In genomic region chr1:180433796-180434566, GRCm38 (mm10) we compare ENCODE assay signal across 8 mouse cellular contexts. TPM values are rescaled to one million over a fixed set of nuclear protein-coding genes. Genes with fewer than 3 reads are reported as not detected.
A peak's percentile ranks its signal among the peaks of the same experiment; 100 is the strongest.
DNase-seq lines count a peak whose midpoint lies in the region; ATAC-seq and TF ChIP-seq lines count a peak whose summit lies in the region.

No protein-coding gene starts in this region.

- no peaks in the 10 kb centered on the region for H3K9me3 ChIP-seq in hindbrain, embryonic 12.5 days (replicated peaks)

- peak overlapping the region; percentile 25; the same call in 1 of the 2 replicates for H3K27ac ChIP-seq in hindbrain, embryonic 12.5 days

- H3K4me2 ChIP-seq in hindbrain, embryonic 12.5 days (replicated peaks): 0 out of 2 replicates have a peak overlapping the region, but pooled peaks have one; percentile 2

- TF ChIP-seq POLR2A in brain, embryonic 14.5 days (IDR thresholded peaks at IDR 0.05; ENCODE audit: borderline replicate concordance, extremely low read depth, insufficient read depth, insufficient read length, poor library complexity, severe bottlenecking): no peak

- H3K4me3 ChIP-seq in hindbrain, embryonic 12.5 days: no peak overlapping the region

- H3K4me1 ChIP-seq in hindbrain, embryonic 12.5 days: peaks cover 19% of the 10 kb centered on the region

- no peaks in the 10 kb centered on the region for H3K36me3 ChIP-seq in hindbrain, embryonic 12.5 days

- no peak overlapping the region for H3K9ac ChIP-seq in hindbrain, embryonic 12.5 days

- peak; percentile 95 for DNase-seq in heart, adult 11 months
- DNase-seq in heart, postnatal 25 days (ENCODE audit: low spot score): no peak
- DNase-seq in brain, embryonic 14.5 days (ENCODE audit: low read depth): peak; percentile 94
- peak; percentile 54 for DNase-seq in fibroblast of lung, adult 2 months (ENCODE audit: low read depth)
- DNase-seq in left cerebral cortex, postnatal 10 days (ENCODE audit: extremely low spot score in 1 of 2, low spot score in 2 of 2): peak; percentile 58 to 73
- DNase-seq in right cerebral cortex, postnatal 4 days: peak; percentile 57

- no peaks in the 10 kb centered on the region; the same call in 1 of the 2 replicates for H3K27me3 ChIP-seq in hindbrain, embryonic 12.5 days

- peak; percentile 83 for ATAC-seq in hindbrain, embryonic 12.5 days (ENCODE audit: low FRiP score)
- peak; percentile 71 for ATAC-seq in megakaryocyte, adult 5-6 weeks (ENCODE audit: poor library complexity, severe bottlenecking)

- intact Hi-C loops in heart, postnatal 25 days (cut with DNase I): loop anchor here (1.0 to 2.0 kb wide), 4 partner anchors 50 to 331 kb away; no protein-coding TSS in a partner anchor
- intact Hi-C loops in left cerebral cortex, postnatal 10 days (cut with DNase I): loop anchor here (1.0 to 5.0 kb wide), 3 partner anchors 48 to 328 kb away; partner anchors contain the start of gene Stum

- peak; percentile 97 for TF ChIP-seq CTCF in brain, embryonic 14.5 days (IDR thresholded peaks at IDR 0.05; ENCODE audit: borderline replicate concordance, extremely low read depth, insufficient read depth, insufficient read length)

- WGBS in hindbrain, embryonic 12.5 days: 21% methylated on average over 7 of the region's 7 CpGs

RNA-seq across cellular contexts. Expression of gene Stum, which starts 49.3 kb away (rescaled TPM):
- total RNA-seq in heart, postnatal 25 days (2021): 1 to 10 TPM; 1.1 to 1.2 TPM
- 10.2 and 11.6 TPM in 2 replicates for polyA plus RNA-seq in brain, embryonic 14.5 days (2012; rRNA removed)
- polyA plus RNA-seq in hindbrain, embryonic 12.5 days (2016; fragmentation: Nextera tagmentation; extraction: Ambion mirVana): 1.3 and 1.7 TPM in 2 replicates
- 100 to 1,000 TPM; 131 to 139 TPM for total RNA-seq in left cerebral cortex, postnatal 10 days (2021)
- total RNA-seq in megakaryocyte, adult 5-6 weeks (2015): not detected in 2 replicates
- total RNA-seq in megakaryocyte, adult 5-6 weeks (2017): not detected in 2 replicates

Comparison
In these comparisons a context has a peak if more than half of its experiments do, and no peak if none do; other contexts are left out.
1. RNA of gene Stum, which starts 49.3 kb away (total RNA-seq): 131 to 139 TPM in left cerebral cortex, postnatal 10 days; 1.1 to 1.2 TPM in heart, postnatal 25 days and not detected in megakaryocyte, adult 5-6 weeks; every median in the first group is over 10 times any median in the second.